Mouse (Mus musculus): ENCODE measurements around the gene Gm21094.
"Not testable (repeated sequence)": the region's sequence is repeated elsewhere in the genome, so short reads cannot be mapped to it uniquely, and the experiment has no call there.

Gene Gm21094

DNA sequence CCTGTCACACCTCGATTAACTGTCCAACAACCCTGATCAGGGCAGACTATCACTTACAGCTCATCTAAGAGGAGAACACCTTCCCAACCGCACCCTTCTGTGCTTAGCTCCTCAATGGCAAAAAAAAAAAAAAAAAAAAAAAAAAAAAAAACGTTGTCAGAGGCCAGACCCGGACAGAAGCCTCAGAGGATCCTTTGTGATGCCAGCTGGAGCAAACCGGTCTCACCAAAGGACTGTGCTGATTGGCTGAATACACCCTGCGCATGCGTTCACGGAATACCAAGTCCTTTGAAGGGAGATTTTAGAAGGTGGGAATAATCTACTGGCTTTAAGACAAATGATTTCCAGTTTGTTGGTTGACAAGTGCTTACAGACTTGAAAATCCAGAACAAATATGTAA lies at the start of gene Gm21094:
TSS of gene Gm21094 (minus strand) at position 101 of the 400 bp plus-strand sequence.
- DNase-seq (ENCODE audit: low spot score), result not testable (repeated sequence)

All from MN1 (cell line).